Mouse (Mus musculus): ENCODE data around the gene Btf3. TPM values are rescaled to one million over a fixed set of nuclear protein-coding genes. Genes with fewer than 3 reads are reported as not detected.
A peak's percentile ranks its signal among the peaks of the same experiment; 100 is the strongest.

The Btf3 gene
- total RNA-seq (2021) = 100 to 1,000 TPM; 260 to 270 TPM

DNA sequence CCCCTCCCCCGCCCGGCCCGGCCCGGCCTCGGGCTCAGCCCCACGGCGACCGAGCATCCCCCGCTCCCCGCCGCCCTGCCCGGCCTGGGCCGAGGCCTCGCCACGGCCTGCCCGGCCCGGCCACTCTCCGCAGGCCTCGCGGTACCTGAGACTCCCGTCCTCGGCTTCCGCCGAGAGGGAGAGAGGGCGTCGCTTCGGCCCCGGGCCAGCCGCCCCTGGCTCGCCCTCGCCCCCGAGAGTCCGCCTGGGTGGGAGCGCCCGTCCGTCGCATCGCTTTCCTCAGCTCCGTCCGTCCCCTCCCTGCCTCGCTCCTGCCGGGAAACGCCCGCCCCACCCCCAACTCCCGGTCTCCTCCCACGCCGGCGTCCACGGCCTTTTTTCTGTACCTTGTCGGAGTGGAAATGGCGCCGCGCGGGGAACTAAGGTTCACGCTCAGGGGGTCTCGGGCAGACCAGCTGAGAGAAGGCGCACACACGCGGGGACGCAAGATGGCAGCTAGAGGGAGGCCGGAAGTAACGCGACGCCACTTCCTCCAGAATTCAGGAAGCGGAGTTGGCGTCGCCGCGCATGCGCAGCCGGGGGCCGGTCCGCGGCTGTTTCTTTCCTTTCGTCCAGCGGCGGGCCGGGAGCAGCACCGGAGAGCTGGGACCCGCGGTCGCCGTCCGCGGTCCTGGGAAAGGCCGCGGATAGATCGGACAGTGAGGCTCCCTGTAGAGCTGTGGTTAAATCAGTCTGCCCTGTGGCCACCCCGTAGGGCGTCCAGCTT is at the start of gene Btf3:
Gene Btf3 (minus strand): TSS at position 527 of the 766 bp plus-strand sequence.
- intact Hi-C loops (cut with DNase I) = loop anchor here (2.0 kb wide), 1 partner anchor 272 kb away; no protein-coding TSS in a partner anchor
- peak; percentile 94 to 96 for DNase-seq

DNA sequence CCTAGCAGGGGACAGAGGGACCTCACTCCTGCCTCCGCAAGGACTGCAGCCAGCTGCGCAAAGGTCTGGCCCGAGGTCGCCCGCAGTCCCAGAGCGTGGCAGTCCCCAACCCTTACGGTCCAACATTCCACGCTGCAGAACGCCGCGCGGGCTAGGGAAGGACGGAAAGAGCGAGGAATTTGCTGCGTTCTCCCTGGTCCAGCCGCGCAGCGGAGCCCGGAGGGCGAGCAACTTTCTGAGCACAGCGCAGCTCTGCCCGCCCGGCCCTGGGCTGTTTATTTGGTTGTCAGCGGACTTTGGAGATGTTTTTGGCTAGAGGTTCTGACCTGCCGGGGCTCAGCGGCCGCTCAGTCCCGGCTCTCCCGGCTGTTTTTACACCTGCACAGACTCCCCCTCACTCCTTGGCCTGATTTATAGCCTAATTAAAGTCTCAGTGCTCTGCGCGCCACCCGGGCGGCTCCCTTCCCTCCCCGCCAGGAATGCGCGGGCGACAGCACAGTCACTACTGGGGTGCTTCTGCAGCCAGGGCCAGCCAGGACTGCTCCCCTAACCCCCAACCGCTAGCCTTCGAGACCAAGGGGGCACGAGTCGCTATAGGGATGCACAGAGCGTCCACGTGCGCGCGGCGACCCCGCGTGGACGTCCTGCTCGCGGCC is 49.1 kb upstream of the Btf3 start:
- intact Hi-C loops (cut with DNase I) = no loop called here
- no peak for DNase-seq

DNA sequence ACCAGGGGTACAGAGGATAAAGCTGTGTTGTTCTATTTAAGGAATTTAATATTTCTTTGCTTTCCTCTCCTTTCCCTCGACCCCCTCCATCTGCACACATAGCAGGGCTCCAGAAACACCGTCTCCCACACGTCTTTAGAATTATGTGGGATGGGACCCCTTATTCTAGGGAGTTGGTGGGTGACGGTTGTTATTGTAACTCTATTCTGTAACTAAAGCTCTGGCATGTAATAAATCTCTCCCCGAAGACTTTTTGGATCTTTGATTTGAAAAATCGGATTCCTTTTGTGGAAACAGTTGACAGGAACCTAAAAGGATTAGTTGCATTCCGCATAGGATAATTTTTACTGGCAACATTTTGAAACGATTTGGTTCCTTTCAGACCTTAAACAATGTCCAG is 48.3 kb upstream of the Btf3 start:
- intact Hi-C loops (cut with DNase I) = no loop called here
- DNase-seq = no peak

DNA sequence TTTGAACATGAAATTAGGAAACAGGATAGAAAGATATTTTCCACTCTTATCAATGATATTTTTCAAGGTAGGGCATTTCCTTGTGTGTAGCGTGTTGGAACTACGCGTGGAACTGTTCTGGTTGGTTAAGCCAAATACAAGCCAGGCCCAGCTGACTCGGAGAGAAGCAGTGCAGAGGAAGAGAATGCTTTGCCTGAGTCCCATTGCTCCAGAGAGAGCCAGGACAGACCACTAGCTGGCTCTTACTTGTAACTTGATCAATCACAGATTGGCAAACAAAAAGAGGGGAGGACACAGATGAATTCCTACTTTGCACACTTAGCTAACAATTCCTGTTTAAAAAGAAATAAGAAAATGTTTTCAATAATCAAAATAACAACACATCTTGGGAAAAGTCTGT is 46.2 kb upstream of the Btf3 start:
- DNase-seq = no peak
- intact Hi-C loops (cut with DNase I) = no loop called here

DNA sequence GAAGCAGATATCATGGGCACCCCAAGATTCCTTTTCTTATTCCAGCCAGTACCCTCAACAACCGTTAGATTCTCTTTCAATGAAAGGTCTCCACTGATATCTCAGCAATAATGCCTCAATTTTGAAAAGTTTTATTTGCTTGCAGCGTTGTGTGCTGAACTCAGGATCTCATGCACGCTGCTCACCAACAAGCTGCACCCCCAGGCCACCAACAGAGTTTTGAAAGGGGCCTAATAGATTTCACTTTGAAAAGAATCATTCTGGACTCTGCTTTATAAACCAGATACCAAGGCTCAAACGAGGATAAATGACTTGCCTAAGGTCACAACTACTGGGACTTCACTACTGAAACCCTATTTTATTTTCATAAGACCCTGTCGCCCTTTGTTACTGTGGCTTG is 44.4 kb upstream of the Btf3 start:
- no peak for DNase-seq
- intact Hi-C loops (cut with DNase I) = no loop called here

DNA sequence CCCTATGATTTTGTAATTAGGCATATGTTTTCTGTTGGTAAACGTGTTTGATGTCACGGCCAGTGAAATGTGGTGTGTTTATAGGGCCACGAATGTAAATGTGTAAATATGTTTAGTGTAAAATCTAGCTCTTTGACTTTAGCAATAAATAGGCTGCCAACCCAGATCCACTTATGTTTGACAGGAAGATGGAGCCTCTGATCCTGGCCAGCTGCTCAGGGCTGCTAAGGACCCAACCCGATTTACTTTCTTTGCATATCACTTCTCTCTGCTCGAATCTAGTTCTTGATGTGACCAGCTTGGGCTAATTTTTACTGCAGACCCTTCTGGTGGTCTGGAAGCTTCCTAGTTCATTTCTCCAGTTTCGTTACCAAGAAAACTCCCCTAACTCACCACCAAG is 43.6 kb upstream of the Btf3 start:
- DNase-seq = no peak
- intact Hi-C loops (cut with DNase I) = no loop called here

DNA sequence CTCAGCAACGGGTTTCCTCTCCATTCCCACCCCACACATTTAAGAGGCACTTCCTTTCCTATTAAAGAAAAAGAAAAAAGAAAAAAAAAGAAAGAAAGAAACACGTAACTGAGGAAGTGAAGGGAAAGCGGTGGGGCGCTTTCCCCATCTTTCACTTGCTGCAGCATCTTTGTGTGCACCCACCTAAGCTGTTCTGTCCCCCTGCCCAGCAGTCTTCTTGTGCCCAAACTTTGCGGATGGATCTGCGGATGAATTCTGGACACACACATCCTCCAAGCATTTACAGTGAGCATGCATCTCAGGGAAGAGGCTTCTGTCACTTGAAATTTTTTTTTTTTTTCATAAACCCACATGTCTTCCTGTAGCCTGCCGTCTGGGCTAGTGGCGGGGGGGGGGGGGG is 42.5 kb upstream of the Btf3 start:
- intact Hi-C loops (cut with DNase I) = no loop called here
- no peak for DNase-seq

DNA sequence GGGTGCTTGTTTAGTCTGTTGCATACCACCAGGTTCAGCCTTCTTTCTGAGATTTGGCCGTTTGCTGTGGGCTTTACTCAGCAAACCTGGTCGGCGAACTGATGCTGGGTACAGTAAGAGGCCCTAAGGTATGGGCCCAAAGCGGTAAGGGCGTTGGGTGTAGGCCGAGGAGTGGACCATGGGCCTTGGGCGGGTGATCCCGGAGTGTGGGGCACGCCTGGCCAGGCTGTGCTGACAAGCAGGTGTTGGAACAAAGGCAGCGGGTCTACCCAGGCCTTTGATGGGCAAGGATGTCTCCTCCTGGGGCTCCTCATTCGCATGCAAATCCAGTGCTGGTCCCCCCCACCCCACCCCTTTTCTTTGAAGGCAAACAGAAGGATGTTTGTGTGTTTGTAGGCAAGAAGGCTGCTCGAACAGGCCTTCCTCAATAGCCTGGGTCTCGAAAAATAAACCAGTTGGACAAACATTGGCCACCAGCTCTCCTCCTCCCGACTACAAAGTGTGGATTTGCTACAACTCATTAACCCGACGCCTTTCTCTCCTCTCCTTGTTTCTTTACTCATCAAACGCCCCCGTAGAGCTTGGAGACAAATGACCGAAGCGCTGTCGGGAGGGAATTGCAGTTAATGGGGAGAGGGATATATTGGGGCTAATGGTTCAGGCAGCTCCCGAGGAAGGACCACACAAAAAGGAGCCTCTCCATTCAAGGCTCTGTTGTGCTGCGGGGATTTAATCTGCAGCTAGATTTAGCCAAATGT is 41.8 kb upstream of the Btf3 start:
- intact Hi-C loops (cut with DNase I) = no loop called here
- DNase-seq = no peak

DNA sequence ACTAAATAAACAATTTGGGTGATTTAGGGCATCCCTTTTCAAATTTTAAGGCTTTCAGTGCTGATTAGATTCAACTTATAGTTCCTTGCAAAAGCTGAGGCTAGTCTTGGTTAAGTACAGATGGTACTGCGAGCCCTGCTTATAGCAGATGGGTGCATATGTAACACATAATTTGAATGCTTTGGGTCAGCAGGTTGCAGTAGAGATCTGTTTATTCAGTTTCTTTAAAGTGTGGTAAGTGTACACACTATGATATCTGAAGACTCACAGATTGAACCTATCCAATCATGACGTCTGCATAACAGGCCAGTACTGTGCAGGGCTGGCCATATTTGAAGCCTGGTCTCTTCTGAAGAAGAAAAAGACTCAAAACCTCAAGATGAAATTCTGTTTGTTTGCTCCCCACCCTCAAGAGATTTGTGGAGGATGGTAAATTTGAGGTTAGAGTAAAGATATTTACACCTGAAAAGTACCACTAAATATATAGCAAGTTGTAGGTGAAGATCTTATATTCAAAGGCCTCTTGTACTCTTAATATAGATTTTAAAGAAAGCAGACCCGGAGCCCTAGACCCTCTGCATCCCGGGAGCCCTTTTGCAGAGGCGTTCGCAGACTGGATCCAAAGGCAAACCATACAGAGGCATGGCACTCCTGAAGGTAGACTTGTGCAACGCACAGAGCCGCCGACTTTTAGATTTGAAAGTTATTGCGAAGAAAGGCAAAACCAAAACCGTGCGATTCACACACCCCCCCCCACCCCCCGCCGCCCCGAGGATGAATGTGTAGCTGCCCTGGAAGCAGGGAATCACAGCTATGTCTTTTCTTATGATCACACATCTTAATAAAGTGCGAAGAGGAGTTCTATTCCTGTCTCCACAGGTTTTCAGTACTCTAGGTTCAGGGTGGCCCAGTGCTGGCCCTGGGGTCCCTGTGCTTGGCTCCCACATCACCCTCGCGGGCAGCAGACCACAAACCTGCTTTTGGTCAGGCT is 40.9 kb upstream of the Btf3 start:
- DNase-seq = no peak
- intact Hi-C loops (cut with DNase I) = no loop called here

DNA sequence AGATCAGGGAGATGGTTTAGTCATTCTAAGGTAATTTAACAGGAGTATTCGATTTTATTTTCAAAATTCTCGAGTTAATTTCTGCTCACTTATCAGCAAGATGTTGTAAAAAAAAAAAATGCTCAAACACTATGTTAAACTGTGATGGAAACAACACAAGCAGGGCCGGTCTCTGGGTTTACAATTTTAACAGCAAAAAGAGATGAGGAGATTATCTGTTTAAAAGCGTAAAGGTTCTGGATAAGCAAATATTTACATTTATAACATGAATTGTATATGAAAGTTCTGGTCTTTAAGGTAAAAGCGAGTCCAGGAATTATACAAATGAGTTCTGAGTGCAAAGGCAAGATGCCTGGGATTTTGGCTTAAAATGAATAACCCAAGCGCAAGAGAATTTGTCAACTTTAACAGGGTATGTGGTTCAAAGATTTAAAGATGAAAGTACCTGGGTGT is 40.2 kb upstream of the Btf3 start:
- intact Hi-C loops (cut with DNase I) = no loop called here
- no peak for DNase-seq

DNA sequence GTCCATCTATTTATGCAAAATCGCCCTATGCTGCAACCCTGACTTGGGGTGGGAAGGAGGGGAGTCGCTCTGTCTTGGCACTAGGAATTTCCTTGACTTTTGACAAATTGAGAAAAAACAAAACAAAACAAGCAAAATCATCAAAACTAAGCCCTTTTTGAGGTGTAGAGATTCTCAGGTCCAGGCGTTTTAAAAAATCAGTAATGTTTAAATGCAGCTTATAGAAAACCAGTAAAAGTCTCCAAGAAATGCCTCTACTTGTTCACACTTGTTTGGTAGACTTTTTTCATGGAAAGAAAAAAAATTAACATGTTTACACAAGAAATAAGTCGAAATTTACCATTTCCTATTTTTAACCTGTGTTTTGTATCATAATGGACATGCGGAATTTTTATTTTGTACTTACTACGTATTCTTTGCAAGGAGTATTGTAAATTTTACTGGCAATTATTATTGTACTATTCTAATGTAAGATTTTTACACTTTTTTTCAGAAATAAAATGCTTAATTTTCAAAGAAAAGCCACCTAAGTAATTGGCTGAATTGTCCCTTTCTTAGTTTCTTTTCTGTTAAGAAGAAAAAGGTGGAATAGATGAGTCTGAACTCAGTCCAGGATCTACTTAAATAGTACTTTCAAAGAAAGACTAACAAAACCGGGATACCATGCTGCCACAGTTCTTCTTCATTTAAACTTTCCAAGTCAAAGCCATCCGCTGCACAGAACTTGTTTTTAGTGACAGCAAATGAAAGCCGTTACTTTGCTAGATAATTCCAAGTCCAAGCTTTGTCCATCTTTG is 39.6 kb upstream of the Btf3 start:
- intact Hi-C loops (cut with DNase I) = no loop called here
- no peak for DNase-seq

DNA sequence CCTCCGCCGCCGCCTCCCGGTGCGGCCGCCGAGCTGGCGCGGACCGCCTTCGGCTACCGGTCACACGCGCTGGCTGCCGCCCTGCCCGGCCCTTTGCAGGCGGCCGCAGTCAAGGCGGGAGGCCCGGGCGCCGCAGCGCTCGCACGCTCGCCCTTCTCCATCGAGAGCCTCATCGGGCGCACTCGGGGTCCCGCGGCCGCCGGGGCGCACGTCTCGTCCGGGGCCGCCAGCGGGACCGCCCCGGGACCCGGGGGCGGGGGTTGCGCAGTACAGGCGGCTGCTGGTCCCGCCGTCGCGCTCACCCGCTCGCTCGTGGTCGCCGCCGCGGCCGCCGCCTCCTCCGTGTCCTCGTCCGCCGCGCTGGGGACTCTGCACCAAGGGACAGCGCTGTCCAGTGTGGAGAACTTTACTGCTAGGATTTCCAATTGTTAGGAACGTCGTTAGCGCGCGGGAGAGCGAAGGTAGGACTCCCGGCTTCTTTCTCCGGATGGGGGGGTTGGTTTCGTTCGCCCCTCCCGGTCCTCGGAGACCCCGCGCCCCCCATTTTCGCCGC is 38.8 kb upstream of the Btf3 start:
- intact Hi-C loops (cut with DNase I) = loop anchor here (2.0 kb wide), 1 partner anchor 233 kb away; no protein-coding TSS in a partner anchor
- peak in 1 of 2 experiments; percentile 38 for DNase-seq

DNA sequence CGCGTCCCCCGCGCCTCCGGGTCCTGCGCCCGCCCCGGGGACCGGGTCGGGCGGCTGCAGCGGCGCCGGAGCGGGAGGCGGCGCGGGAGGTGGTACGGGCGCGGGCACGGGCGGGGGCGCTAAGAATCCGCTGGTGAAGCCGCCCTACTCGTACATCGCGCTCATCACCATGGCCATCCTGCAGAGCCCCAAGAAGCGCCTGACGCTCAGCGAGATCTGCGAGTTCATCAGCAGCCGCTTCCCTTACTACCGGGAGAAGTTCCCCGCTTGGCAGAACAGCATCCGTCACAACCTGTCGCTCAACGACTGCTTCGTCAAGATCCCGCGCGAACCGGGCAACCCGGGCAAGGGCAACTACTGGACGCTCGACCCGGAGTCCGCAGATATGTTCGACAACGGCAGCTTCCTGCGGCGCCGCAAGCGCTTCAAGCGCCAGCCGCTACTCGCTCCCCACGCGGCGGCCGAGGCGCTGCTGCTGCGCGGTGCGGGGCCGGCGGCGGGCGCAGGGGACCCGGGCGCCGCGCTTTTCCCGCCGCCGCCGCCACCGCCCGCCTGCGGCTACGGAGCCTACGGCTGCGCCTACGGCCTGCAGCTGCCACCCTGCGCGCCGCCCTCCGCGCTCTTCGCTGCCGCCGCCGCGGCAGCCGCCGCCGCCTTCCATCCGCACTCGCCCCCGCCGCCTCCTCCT is 38.2 kb upstream of the Btf3 start:
- DNase-seq = no peak
- intact Hi-C loops (cut with DNase I) = loop anchor here (2.0 to 5.0 kb wide), 2 partner anchors 147 to 234 kb away; no protein-coding TSS in a partner anchor

DNA sequence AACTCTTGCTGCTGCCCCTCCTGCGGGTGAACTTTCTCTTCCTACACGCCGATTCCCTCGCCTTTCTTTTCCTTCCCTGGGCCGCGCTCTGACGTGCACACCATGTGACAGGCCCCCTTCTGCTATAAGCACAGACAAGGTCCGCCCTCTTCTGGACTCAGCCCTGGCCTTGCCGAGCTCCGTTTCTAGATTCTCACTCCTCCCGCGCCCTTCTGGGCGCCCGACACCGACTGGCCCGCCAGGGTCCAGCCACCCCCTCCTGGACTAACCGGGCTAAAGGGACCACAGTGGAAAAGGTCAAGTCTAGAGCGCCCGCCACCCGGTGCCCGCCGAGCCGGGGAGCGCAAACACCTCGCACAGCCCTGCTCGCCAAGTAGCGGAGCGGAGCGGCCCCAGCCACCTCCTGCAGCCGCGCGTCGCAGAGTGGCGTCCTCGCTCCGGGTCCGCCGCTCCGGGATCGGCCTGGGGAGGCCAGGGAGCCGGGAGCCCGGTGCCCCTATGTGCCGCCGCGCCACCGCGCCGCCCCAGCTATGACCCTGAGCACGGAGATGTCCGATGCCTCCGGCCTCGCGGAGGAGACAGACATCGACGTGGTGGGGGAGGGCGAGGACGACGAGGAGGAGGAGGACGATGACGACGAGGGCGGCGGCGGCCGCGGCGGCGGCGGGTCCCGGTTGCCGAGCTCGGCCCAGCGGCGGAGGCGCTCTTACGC is 37.4 kb upstream of the Btf3 start, which contains the start of gene Foxd1:
Gene Foxd1 (plus strand): TSS at position 153 of the 712 bp plus-strand sequence.
- intact Hi-C loops (cut with DNase I) = loop anchor here (2.0 to 5.0 kb wide), 2 partner anchors 148 to 235 kb away; no protein-coding TSS in a partner anchor
- DNase-seq = peak; percentile 46 to 49

DNA sequence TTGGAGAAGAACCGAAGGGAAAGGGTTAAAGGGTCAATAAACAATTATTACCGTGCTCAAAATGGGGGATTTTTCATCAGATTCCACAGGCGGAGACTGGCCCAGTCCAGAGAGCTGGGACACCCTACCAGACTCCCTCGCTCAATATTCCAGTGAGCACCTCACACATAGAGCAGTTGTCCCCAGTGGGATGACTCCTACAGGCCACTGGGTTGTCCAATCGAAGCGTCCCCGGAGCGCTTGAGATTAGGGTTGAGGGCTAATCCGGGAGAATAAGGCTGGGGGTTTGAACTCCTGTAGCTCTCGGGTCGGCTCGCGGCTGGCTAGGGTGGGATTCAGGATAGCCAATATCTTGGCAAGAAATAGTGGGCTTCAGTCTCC is 36.9 kb upstream of the Btf3 start:
- intact Hi-C loops (cut with DNase I) = loop anchor here (2.0 to 5.0 kb wide), 2 partner anchors 149 to 235 kb away; no protein-coding TSS in a partner anchor
- no peak for DNase-seq

DNA sequence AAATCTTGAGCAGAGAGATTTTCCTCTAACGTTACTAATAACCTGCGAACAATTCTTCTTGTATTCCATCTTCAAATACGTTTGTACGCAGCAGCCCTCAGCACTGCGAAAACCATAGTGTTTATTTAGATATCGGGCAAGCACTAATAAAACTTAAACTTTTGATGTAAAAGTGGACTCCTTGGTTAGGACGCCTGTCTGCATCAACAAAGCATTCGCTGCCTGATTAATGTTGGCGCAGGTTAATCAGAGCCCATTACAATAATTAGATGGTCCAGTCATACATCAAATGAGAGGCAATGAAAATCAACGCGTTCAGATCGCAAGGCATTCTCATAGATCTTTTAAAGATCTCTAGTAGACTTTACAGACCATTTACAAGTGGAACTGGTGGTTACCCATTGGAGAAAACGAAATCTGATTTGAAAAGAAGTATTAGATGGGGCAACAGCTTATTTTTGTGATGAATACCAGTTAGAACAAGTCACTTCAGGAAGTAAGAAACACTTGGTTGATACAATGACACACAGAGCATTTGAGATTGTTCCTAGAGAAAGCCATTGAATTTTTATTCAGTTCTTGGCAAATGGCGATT is 35.7 kb upstream of the Btf3 start:
- intact Hi-C loops (cut with DNase I) = loop anchor here (5.0 kb wide), 1 partner anchor 150 kb away; no protein-coding TSS in a partner anchor
- no peak for DNase-seq

DNA sequence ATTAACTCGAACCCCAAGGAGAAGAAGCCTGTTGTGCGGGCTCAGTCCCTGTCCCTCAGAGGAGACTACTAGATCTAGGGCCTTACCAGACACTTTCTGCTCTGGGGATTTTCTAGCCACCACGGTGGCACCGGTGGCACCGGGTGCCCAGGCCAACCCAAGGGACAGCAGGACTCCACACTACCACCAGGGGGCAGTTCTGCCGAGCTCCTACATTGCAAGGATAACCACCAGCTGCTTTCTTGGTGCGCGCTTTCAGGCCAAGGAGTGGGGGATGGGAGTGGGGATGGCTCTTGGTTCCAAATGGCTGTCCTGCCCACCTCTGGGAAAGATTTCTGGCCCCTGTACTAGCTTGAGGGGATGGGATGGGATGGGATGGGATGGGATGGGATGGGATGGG is 34.7 kb upstream of the Btf3 start:
- intact Hi-C loops (cut with DNase I) = loop anchor here (5.0 kb wide), 1 partner anchor 151 kb away; no protein-coding TSS in a partner anchor
- no peak for DNase-seq
